ENCODE assay signal across 20 mouse cellular contexts in genomic region chr3:129657222-129657621, GRCm38 (mm10).
"Had no signal": no experiment of that assay in that cellular context is flagged by ENCODE, and none has a peak within 500 bp of the region (broad histone marks: within the 10 kb centered on the region; RNA-seq: fewer than 3 reads in every experiment).

No protein-coding gene starts in this region.

- H3K36me3 ChIP-seq: limb, embryonic 10.5 days; limb, embryonic 13.5 days; liver, embryonic 12.5 days; liver, embryonic 15.5 days; neural tube, embryonic 12.5 days; neural tube, embryonic 15.5 days; stomach, embryonic 15.5 days had no signal

- H3K27ac ChIP-seq: limb, embryonic 10.5 days; limb, embryonic 13.5 days; liver, embryonic 12.5 days; liver, embryonic 15.5 days; neural tube, embryonic 12.5 days; neural tube, embryonic 15.5 days; stomach, embryonic 15.5 days had no signal

- ATAC-seq: liver, embryonic 12.5 days had no signal

- DNase-seq: kidney, postnatal 10 days; kidney, postnatal 36 days; layer of hippocampus, postnatal 36 days; liver; lung, adult 2 months; lung, postnatal 14 days; lung, postnatal 4 days; midbrain, embryonic 14.5 days; right cerebral cortex, adult 18-20 months; right cerebral cortex, postnatal 14 days; right cerebral cortex, postnatal 4 days; thymus, postnatal 25 days had no signal

- H3K4me2 ChIP-seq: limb, embryonic 13.5 days; liver, embryonic 12.5 days; liver, embryonic 15.5 days; midbrain, embryonic 11.5 days; neural tube, embryonic 12.5 days; neural tube, embryonic 15.5 days; stomach, embryonic 15.5 days had no signal

- H3K4me1 ChIP-seq: limb, embryonic 10.5 days; liver, embryonic 12.5 days; liver, embryonic 15.5 days; neural tube, embryonic 12.5 days; neural tube, embryonic 15.5 days; stomach, embryonic 15.5 days had no signal

- H3K4me3 ChIP-seq: limb, embryonic 10.5 days; limb, embryonic 13.5 days; liver, embryonic 12.5 days; liver, embryonic 15.5 days; neural tube, embryonic 12.5 days; neural tube, embryonic 15.5 days; stomach, embryonic 15.5 days had no signal

- H3K9ac ChIP-seq: limb, embryonic 13.5 days; liver, embryonic 12.5 days; liver, embryonic 15.5 days; neural tube, embryonic 12.5 days; neural tube, embryonic 15.5 days; stomach, embryonic 15.5 days had no signal

- H3K27me3 ChIP-seq: limb, embryonic 13.5 days; liver, embryonic 12.5 days; liver, embryonic 15.5 days; neural tube, embryonic 12.5 days; neural tube, embryonic 15.5 days; stomach, embryonic 15.5 days had no signal

- H3K9me3 ChIP-seq: limb, embryonic 10.5 days; limb, embryonic 13.5 days; liver, embryonic 12.5 days; liver, embryonic 15.5 days; neural tube, embryonic 12.5 days; neural tube, embryonic 15.5 days; stomach, embryonic 15.5 days had no signal
